Mouse (Mus musculus): ENCODE measurements around the gene Etnk2.

DNA sequence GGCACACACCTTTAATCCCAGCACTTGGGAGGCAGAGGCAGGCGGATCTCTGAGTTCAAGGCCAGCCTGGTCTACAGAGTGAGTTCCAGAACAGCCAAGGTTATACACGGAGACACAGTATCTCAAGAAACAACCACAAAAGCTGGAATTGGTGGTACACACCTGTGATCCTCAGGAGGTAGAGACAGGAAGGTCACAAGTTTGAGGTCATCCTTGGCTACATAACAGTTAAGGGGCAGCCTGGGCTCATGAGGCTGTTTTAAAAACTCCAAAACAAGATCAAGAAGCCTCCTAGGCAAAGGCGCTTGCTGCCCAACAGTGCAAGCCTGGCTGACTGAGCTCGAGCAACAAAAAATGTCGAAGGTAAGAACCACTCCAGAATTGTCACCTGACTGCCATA lies 33.3 kb downstream of the Etnk2 start:
- TF ChIP-seq CTCF (conservative IDR thresholded peaks at IDR 0.05; ENCODE audit: low read length) (no peak), POU5F1 (IDR thresholded peaks at IDR 0.05; ENCODE audit: borderline replicate concordance, low read length) (no peak), NANOG (IDR thresholded peaks at IDR 0.05; ENCODE audit: borderline replicate concordance, low read length) (no peak)

All from E14TG2a.4 (cell line).